Mouse (Mus musculus) neural tube, embryonic 13.5 days (tissue): ENCODE results near the gene D1Pas1. TPM values are rescaled to one million over a fixed set of nuclear protein-coding genes. Genes with fewer than 3 reads are reported as not detected.

Experiments used
- ATAC-seq: fragments of 200-750 bp; cut with Nextera tagmentation; 2 replicates; pipeline ENCODE4 v1.8.0; 2017; ENCODE audit warnings: low read depth, mild to moderate bottlenecking, moderate TSS enrichment, moderate library complexity
- H3K27ac ChIP-seq: fragments of 300-500 bp; sonication (generic); replicated peaks from 2 replicates; pipeline ENCODE4 v1.5.1; 2015; ENCODE audit warnings: moderate library complexity, mild to moderate bottlenecking, inconsistent platforms
- H3K27me3 ChIP-seq: fragments of 300-500 bp; sonication (generic); 2 replicates; pipeline ENCODE4 v1.6.1; 2015; ENCODE audit warnings: mild to moderate bottlenecking, inconsistent platforms
- H3K36me3 ChIP-seq: fragments of 300-500 bp; sonication (generic); 2 replicates; pipeline ENCODE4 v1.6.1; 2015; ENCODE audit warnings: mild to moderate bottlenecking, inconsistent platforms
- H3K4me1 ChIP-seq: fragments of 300-500 bp; sonication (generic); replicated peaks from 2 replicates; pipeline ENCODE4 v1.6.1; 2015; ENCODE audit warnings: inconsistent platforms
- H3K4me2 ChIP-seq: fragments of 300-500 bp; sonication (generic); 2 replicates; pipeline ENCODE4 v1.6.1; 2015; ENCODE audit warnings: inconsistent platforms, mild to moderate bottlenecking, moderate library complexity
- H3K4me3 ChIP-seq: fragments of 300-500 bp; sonication (generic); 2 replicates; pipeline ENCODE4 v1.5.1; 2015; ENCODE audit warnings: mild to moderate bottlenecking, inconsistent platforms
- H3K9ac ChIP-seq: fragments of 300-500 bp; sonication (generic); 2 replicates; pipeline ENCODE4 v1.6.1; 2015; ENCODE audit warnings: moderate library complexity, mild to moderate bottlenecking, inconsistent platforms
- H3K9me3 ChIP-seq: fragments of 300-500 bp; sonication (generic); 2 replicates; pipeline ENCODE4 v1.6.1; 2016; ENCODE audit warnings: inconsistent platforms
- WGBS: fragments of 180-500 bp; shearing (Covaris S2); methylation state at CpG from one replicate; pipeline ENCODE4 v1.1.7; 2015; 5-methylcytosine and 5-hydroxymethylcytosine counted together
- polyA plus RNA-seq: library from polyadenylated mRNA; unstranded; fragments of >200 nt; fragmentation: Nextera tagmentation; extraction: Ambion mirVana; gene quantifications from 2 replicates; pipeline ENCODE4 v1.2.1, GENCODE M21; 2015

Gene D1Pas1
- polyA plus RNA-seq, 1 experiment from 2014 or later, result 0.20 TPM

DNA sequence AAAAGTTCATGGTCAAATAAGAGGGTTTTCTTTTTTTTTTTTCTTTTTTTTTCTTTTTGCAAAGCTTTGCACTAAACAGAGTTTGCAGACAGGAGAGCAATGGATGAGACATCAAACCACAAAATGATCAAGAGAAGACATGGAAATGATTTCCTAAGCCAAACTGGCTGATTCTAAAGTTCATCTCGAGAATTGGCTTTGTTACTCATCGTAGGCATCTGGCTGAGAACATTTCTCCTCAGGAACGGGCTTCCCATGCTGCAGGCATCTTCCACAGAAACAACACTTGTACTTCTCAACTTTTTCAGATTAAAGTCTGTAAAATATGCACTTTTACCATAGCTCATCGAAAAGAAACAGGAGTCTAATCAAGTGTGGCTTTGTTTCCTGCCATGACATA, 21.6 kb downstream of the D1Pas1 start:
- Histone ChIP-seq H3K9me3 (no peaks in the 10 kb centered on the region), H3K4me2 (no peak overlapping the region), H3K36me3 (no peaks in the 10 kb centered on the region), H3K4me1 (no peaks in the 10 kb centered on the region), H3K27ac (no peak overlapping the region), H3K4me3 (no peak overlapping the region), H3K9ac (no peak overlapping the region), H3K27me3 (0 out of 2 replicates have a peak, but pooled peaks cover 4% of the 10 kb centered on the region)
- ATAC-seq, result no peak
- 93% methylated on average over 4 of the region's 4 CpGs for WGBS

DNA sequence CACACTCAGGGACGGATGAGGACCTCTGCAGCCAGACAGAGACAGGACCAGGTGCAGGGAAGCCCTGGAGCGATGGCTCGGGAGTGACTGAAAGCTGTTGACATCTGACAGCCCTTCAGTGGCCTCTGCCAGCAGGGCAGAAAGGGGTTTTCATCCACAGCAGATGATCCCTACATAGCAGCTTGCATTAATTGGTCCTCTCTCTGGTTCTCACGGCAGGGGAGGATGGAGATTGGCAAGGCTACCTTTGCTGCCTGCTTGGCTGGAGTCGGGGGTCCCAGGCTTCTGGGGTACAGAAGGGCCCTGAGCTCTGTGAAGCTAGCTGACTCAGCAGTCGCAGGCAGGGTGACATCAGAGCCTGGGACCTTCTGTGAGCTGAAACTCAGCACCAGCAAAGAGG, 24.3 kb downstream of the D1Pas1 start:
- Histone ChIP-seq H3K4me3 (no peak overlapping the region), H3K27ac (no peak overlapping the region), H3K4me1 (no peaks in the 10 kb centered on the region; the same call in 1 of the 2 replicates), H3K9ac (no peak overlapping the region), H3K27me3 (no peaks in the 10 kb centered on the region), H3K4me2 (no peak overlapping the region), H3K36me3 (no peaks in the 10 kb centered on the region), H3K9me3 (no peaks in the 10 kb centered on the region)
- no peak for ATAC-seq
- 73% methylated on average over 6 of the region's 6 CpGs for WGBS

DNA sequence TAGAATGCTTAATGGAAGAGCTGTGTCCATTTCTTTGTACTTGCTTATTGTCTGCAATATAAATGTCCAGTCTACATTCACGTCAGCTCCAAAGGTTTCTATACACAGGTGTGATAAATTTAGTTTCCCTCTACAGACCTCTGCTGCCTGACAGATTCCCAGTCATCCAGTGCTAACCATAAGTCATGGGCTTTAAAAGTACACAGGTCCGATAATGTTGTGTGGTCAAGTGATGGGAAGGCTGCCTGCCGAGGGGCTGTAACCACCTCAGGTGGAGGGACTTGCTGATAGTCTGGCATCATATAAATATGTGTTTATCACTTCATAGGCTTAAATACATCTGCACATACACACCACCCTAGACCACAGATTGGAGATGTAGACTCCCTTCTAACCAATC, 24.9 kb downstream of the D1Pas1 start:
- 76% methylated on average over 3 of the region's 3 CpGs for WGBS
- no peak overlapping the region for H3K4me3 ChIP-seq
- no peak for ATAC-seq
- peaks cover 4% of the 10 kb centered on the region for H3K4me1 ChIP-seq
- no peak overlapping the region for H3K4me2 ChIP-seq
- no peak overlapping the region for H3K9ac ChIP-seq
- no peaks in the 10 kb centered on the region for H3K9me3 ChIP-seq
- H3K27me3 ChIP-seq, result no peaks in the 10 kb centered on the region
- no peak overlapping the region for H3K27ac ChIP-seq
- H3K36me3 ChIP-seq, result no peaks in the 10 kb centered on the region

DNA sequence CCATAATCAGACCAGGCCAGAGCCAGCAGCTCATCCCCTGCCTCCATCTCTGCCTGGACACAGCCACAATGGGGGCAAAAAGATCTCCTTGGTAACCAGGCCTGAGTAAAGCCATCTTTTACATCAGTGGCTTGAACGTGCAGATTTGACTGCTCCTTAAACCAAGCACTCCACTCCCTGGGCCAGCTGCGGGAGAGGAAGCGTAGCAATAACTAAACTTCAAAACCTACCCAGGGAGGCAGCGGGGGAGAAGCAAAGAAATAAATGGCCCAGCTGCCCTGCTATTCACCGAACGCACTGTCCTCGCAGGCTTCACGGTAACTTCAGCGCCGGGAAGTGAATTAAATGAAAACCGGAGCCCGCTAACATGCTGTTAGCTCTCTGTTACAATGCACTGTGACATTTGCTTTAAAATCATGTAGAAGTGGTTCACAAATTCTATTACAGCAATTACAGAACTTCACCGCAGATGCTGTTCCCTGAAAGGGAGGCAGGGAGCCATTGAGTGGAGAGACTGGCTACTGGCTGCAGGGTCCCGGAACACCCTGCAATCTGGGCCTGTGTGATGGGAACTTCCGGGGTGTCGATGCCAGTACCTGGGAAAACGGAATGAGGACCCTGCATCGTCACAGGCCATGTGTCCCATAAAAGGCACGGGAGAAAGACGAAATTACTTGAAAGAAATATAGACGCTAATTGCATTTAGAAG, 30.5 kb downstream of the D1Pas1 start:
- peaks cover 14% of the 10 kb centered on the region for H3K4me1 ChIP-seq
- ATAC-seq, result peak; percentile 69
- H3K4me2 ChIP-seq, result peak overlapping the region; percentile 27
- H3K9ac ChIP-seq, result no peak overlapping the region
- H3K9me3 ChIP-seq, result no peaks in the 10 kb centered on the region
- no peak overlapping the region for H3K4me3 ChIP-seq
- H3K27me3 ChIP-seq, result no peaks in the 10 kb centered on the region
- H3K36me3 ChIP-seq, result no peaks in the 10 kb centered on the region
- peak overlapping the region; percentile 2; the same call in 1 of the 2 replicates for H3K27ac ChIP-seq
- WGBS, result 53% methylated on average over 21 of the region's 21 CpGs

DNA sequence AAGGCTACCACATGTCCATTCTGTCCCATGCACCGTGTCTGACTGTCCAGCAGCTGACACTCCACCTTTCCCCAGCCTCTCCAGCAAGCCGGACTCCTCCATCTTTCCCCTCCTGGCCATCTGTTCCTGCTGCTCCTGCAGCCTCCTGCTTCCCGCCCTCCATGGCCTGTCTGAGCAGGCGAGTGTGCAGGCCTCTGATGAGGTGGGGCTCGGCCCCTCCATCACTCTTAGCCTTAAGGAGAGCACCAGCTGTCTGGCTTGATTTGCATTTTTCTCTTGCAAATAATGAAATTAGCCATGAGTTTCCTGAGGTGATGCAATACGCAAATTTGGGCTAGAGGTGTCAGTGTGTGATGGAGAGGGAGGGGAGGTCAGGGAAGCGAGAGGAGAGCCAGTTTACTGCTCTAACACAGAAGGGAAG, 36.2 kb downstream of the D1Pas1 start:
- Histone ChIP-seq H3K9me3 (no peaks in the 10 kb centered on the region), H3K27me3 (no peaks in the 10 kb centered on the region), H3K4me2 (no peak overlapping the region), H3K27ac (no peak overlapping the region), H3K4me1 (peaks cover 6% of the 10 kb centered on the region; the same call in 1 of the 2 replicates), H3K4me3 (no peak overlapping the region), H3K9ac (no peak overlapping the region), H3K36me3 (no peaks in the 10 kb centered on the region)
- no peak for ATAC-seq
- WGBS, result 33% methylated on average over 7 of the region's 7 CpGs

DNA sequence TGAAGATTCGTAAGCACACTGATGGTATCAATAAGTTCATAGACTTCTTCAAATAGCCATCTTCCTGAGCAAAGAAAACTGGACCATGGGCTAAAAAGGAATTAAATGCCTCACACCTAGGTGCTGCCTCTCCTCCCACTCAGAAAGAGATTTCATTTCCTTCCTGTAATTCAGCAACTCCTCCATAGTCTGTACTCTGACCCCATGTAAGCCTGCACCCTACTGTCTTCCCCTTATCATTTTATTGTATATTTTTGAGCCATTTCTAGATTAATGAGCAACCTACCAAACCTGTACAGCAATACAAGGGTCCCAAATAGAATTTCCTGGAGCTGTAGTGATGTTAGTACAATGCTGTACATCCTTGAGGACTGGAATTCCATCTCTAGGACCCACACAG, 37.1 kb downstream of the D1Pas1 start:
- Histone ChIP-seq H3K4me3 (no peak overlapping the region), H3K9ac (no peak overlapping the region), H3K9me3 (no peaks in the 10 kb centered on the region), H3K4me1 (peaks cover 6% of the 10 kb centered on the region; the same call in 1 of the 2 replicates), H3K4me2 (no peak overlapping the region), H3K27ac (no peak overlapping the region), H3K27me3 (no peaks in the 10 kb centered on the region), H3K36me3 (no peaks in the 10 kb centered on the region)
- ATAC-seq, result no peak
- WGBS, result 95% methylated on average over 1 of the region's 1 CpGs

DNA sequence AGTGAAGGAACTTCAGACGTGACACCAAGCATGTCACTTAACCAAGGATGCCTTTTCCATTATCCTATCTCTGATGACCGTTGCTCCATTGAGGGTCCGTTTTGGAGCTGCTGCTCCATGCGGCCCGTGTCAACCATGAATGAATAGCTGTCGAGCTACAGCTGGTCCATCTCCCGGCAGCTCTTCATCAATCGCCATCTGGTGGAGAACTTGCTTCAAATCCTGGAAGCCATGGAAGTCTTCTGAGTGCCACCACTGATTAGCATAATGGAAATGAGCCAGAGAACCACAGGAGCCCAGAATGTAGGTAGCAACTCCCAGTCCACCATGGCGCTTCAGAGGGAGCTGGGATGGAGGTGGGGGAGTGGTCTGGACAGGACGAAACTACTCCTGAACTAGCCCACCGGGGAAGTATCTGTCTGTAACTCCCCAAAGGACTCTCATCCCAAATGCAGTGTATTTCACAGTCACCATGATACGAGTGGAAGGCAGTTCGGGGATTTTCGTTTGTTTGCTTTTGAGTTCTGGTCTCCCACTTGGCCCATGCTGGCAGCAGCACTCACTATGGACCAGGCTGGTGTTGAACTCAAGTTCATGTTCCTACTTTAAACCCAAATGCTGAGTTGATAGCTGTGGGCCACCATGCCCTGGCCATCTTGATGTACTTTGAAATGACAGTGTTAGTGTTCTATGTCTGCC, 39.2 kb downstream of the D1Pas1 start:
- H3K9ac ChIP-seq, result no peak overlapping the region
- ATAC-seq, result no peak
- H3K4me2 ChIP-seq, result no peak overlapping the region
- H3K27ac ChIP-seq, result no peak overlapping the region
- no peaks in the 10 kb centered on the region for H3K36me3 ChIP-seq
- peaks cover 6% of the 10 kb centered on the region; the same call in 1 of the 2 replicates for H3K4me1 ChIP-seq
- 90% methylated on average over 14 of the region's 14 CpGs for WGBS
- no peaks in the 10 kb centered on the region for H3K27me3 ChIP-seq
- H3K9me3 ChIP-seq, result no peaks in the 10 kb centered on the region
- no peak overlapping the region for H3K4me3 ChIP-seq

DNA sequence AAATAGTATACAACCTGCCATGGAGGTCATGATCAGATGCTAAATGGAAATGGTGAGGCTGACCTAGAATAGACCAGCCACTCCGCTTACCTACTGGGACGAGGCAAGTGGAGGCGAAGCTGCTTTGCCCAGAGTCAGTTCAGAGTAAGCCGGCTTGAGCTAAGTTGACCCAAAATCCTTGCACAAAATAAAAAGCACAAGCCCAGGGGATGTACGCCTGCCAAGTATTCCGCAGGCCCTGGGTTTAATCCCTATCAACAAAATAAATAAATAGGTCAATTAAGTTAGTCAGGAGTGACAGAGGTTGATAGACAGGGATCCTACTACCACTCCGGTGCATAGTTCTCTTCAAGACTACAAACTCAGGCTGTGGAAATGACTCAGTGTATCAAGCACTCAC, 41.0 kb downstream of the D1Pas1 start:
- H3K9ac ChIP-seq, result no peak overlapping the region
- H3K4me2 ChIP-seq, result no peak overlapping the region
- ATAC-seq, result no peak
- H3K4me1 ChIP-seq, result peaks cover 5% of the 10 kb centered on the region; the same call in 1 of the 2 replicates
- no peaks in the 10 kb centered on the region for H3K9me3 ChIP-seq
- H3K36me3 ChIP-seq, result no peaks in the 10 kb centered on the region
- no peaks in the 10 kb centered on the region for H3K27me3 ChIP-seq
- no peak overlapping the region for H3K4me3 ChIP-seq
- no peak overlapping the region for H3K27ac ChIP-seq
- WGBS, result 96% methylated on average over 7 of the region's 7 CpGs

DNA sequence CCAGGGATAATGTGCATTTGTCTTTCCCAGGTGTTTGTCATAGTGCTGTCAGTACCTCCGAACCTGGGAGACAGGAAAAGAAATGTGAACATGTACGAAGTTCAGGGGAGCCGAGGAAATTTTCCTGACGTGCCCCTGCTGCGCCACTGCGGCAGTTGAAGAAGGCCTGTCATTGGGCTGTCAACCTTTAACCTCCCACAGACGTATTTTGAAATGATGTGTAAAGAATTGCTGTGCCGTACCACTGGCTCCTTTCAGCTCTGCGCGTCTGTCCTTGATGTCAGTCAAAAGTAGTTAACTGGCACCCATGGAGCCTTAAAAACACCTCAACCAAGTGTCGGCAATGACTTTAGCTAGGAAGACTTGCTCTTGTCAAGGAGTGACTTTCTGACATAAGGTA, 42.9 kb downstream of the D1Pas1 start:
- Histone ChIP-seq H3K4me2 (no peak overlapping the region), H3K36me3 (no peaks in the 10 kb centered on the region), H3K4me3 (no peak overlapping the region), H3K9me3 (no peaks in the 10 kb centered on the region), H3K27me3 (no peaks in the 10 kb centered on the region), H3K9ac (no peak overlapping the region), H3K27ac (no peak overlapping the region), H3K4me1 (no peaks in the 10 kb centered on the region)
- ATAC-seq, result no peak
- WGBS, result 86% methylated on average over 11 of the region's 11 CpGs

DNA sequence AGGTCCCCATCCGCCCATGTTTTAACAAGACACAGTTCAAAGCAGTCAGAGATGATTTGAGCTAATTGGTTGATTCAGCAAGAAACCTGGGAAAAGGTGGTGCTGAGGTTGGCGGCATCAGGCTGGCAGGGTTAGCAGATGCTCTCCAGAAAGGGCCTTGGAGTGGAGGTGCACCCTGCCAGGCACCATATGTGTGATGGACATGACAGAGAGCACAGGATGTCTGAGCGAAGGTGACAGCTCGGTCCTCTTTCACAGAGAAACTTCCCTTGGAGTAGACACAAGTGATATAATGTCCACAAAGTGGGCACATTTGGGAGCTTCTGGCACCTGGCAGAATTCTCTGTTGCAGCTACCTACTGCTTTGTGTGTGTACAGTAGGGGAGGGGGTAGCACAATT, 44.4 kb downstream of the D1Pas1 start:
- 77% methylated on average over 4 of the region's 4 CpGs for WGBS
- Histone ChIP-seq H3K4me2 (no peak overlapping the region), H3K4me1 (no peaks in the 10 kb centered on the region), H3K9me3 (no peaks in the 10 kb centered on the region), H3K9ac (no peak overlapping the region), H3K27me3 (no peaks in the 10 kb centered on the region), H3K27ac (no peak overlapping the region), H3K4me3 (no peak overlapping the region), H3K36me3 (no peaks in the 10 kb centered on the region)
- no peak for ATAC-seq

DNA sequence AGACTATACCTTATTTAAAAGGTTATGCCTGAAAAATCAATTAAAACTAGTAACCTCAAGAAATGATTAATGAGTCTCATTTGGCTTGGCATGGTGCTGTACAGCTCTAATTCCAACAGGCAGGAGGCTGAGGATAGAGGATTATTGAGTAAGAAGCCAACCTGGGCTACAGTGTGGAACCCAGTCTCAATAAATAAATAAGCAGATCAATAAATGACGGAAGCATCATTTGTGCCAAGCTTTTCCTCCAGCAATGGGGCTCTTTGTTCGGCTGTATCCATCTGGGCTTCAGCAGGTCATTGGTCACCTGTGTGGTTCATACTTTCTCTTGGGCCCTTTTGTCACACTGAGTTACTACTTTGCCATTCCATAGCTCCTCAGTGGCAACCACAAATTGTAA, 46.9 kb downstream of the D1Pas1 start:
- H3K4me3 ChIP-seq, result no peak overlapping the region
- no peaks in the 10 kb centered on the region for H3K4me1 ChIP-seq
- H3K36me3 ChIP-seq, result no peaks in the 10 kb centered on the region
- H3K27ac ChIP-seq, result no peak overlapping the region
- no peaks in the 10 kb centered on the region for H3K27me3 ChIP-seq
- H3K9me3 ChIP-seq, result no peaks in the 10 kb centered on the region
- H3K9ac ChIP-seq, result no peak overlapping the region
- H3K4me2 ChIP-seq, result no peak overlapping the region
- ATAC-seq, result no peak
- WGBS, result 90% methylated on average over 2 of the region's 2 CpGs

DNA sequence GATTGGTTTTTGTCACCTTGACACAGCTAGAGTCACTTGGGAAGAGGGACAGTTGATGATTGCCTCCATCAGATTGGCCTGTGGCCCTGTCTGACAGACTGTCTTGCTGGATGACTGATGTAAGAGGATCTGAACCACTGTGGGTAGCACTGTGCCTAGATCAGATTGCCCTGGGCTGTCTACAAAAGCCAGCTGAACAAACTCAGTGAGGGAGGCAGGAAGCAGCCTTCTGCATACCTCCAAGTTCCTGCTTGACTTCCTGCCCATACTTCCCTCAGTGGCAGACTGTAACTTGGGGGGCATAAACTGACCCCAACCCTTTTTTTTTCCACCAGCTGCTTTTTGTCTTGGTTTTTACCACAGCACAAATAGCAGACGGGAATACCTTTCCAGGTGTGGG, 48.5 kb downstream of the D1Pas1 start:
- 84% methylated on average over 1 of the region's 1 CpGs for WGBS
- ATAC-seq, result no peak
- H3K27ac ChIP-seq, result no peak overlapping the region

More for the DNA sequence above, 48.5 kb downstream of the D1Pas1 start:
- Histone ChIP-seq H3K9ac (no peak overlapping the region), H3K4me2 (no peak overlapping the region), H3K27me3 (no peaks in the 10 kb centered on the region), H3K9me3 (no peaks in the 10 kb centered on the region), H3K4me1 (no peaks in the 10 kb centered on the region), H3K36me3 (no peaks in the 10 kb centered on the region), H3K4me3 (no peak overlapping the region)
